Mouse (Mus musculus) limb, embryonic 11.5 days (tissue): ENCODE data around the gene Med11. TPM values are rescaled to one million over a fixed set of nuclear protein-coding genes. Genes with fewer than 3 reads are reported as not detected.
"Not testable (repeated sequence)": the region's sequence is repeated elsewhere in the genome, so short reads cannot be mapped to it uniquely, and the experiment has no call there.

Experiments
- ATAC-seq: fragments of 200-750 bp; cut with Nextera tagmentation; 2 replicates; pipeline ENCODE4 v1.8.0; 2017; ENCODE audit warnings: low read depth; ENCODE audit not compliant: insufficient number of reproducible peaks, low FRiP score, low TSS enrichment
- DNase-seq: peaks from one replicate; pipeline ENCODE4 v3.0.0-alpha.2; 2015; ENCODE audit warnings: low spot score
- H3K27ac ChIP-seq: fragments of 300-500 bp; sonication (generic); replicated peaks from 2 replicates; pipeline ENCODE4 v1.5.1; 2014; ENCODE audit warnings: low read depth, mild to moderate bottlenecking, low read length
- H3K27me3 ChIP-seq: fragments of 300-500 bp; sonication (generic); 2 replicates; pipeline ENCODE4 v1.6.1; 2014; ENCODE audit warnings: mild to moderate bottlenecking, low read length, mixed read lengths; ENCODE audit not compliant: control insufficient read depth, insufficient read depth
- H3K36me3 ChIP-seq: fragments of 300-500 bp; sonication (generic); 2 replicates; pipeline ENCODE4 v1.6.1; 2014; ENCODE audit warnings: mild to moderate bottlenecking, low read length, moderate library complexity, mixed read lengths; ENCODE audit not compliant: control insufficient read depth, insufficient read depth
- H3K4me1 ChIP-seq: fragments of 300-500 bp; sonication (generic); 2 replicates; pipeline ENCODE4 v1.6.1; 2014; ENCODE audit warnings: low read length, mixed read lengths; ENCODE audit not compliant: control insufficient read depth, insufficient read depth
- H3K4me2 ChIP-seq: fragments of 300-500 bp; sonication (generic); 2 replicates; pipeline ENCODE4 v1.6.1; 2014; ENCODE audit warnings: low read depth, mild to moderate bottlenecking, moderate library complexity; ENCODE audit not compliant: severe bottlenecking
- H3K4me3 ChIP-seq: fragments of 300-500 bp; sonication (generic); 2 replicates; pipeline ENCODE4 v1.5.1; 2014; ENCODE audit warnings: low read depth, low read length
- H3K9ac ChIP-seq: fragments of 300-500 bp; sonication (generic); 2 replicates; pipeline ENCODE4 v1.6.1; 2014; ENCODE audit warnings: mild to moderate bottlenecking, low read length
- H3K9me3 ChIP-seq: fragments of 300-500 bp; sonication (generic); 2 replicates; pipeline ENCODE4 v1.6.1; 2016; ENCODE audit warnings: low read length; ENCODE audit not compliant: control insufficient read depth
- WGBS: fragments of 180-500 bp; shearing (Covaris S2); extraction: QIAGEN DNeasy Blood & Tissue Kit; methylation state at CpG from one replicate; pipeline ENCODE4 v1.1.7; 2014; 5-methylcytosine and 5-hydroxymethylcytosine counted together
- polyA plus RNA-seq: library from polyadenylated mRNA; unstranded; fragments of >200 nt; fragmentation: Nextera tagmentation; extraction: Ambion mirVana; gene quantifications from 2 replicates; pipeline ENCODE4 v1.2.1, GENCODE M21; 2014

The Med11 gene
- polyA plus RNA-seq, 1 experiment from 2014 or later = 50.1 TPM

- H3K4me1 ChIP-seq, H3K4me2 ChIP-seq, H3K9ac ChIP-seq, H3K36me3 ChIP-seq, H3K27ac ChIP-seq, H3K9me3 ChIP-seq, H3K27me3 ChIP-seq, ATAC-seq, DNase-seq, H3K4me3 ChIP-seq: not testable (repeated sequence)
- 83% methylated on average over 6 of the region's 6 CpGs for WGBS
These were observed 25.1 kb upstream of the Med11 start for GRCm38 (mm10) chr11:70426598-70426997.

- peak overlapping the region; percentile 65; the same call in 1 of the 2 replicates for H3K4me3 ChIP-seq
- peak overlapping the region; percentile 82; the same call in 1 of the 2 replicates for H3K4me2 ChIP-seq
- 0 out of 2 replicates have a peak overlapping the region, but pooled peaks have one; percentile 62 for H3K9ac ChIP-seq
- DNase-seq (no peak), ATAC-seq (no peak)
- H3K27me3 ChIP-seq = no peaks in the 10 kb centered on the region
- H3K4me1 ChIP-seq = peaks cover 10% of the 10 kb centered on the region
- WGBS = 36% methylated on average over 5 of the region's 5 CpGs
- peaks cover under 1% of the 10 kb centered on the region; the same call in 1 of the 2 replicates for H3K36me3 ChIP-seq
- no peak overlapping the region for H3K27ac ChIP-seq
- no peaks in the 10 kb centered on the region for H3K9me3 ChIP-seq
These were observed 20.1 kb upstream of the Med11 start for GRCm38 (mm10) chr11:70431574-70431973.

GRCm38 (mm10) chr11:70432048-70432894, 19.4 kb upstream of the Med11 start, which contains the start of gene Arrb2:
Gene Arrb2 (plus strand): TSS chr11:70432635.
- Histone ChIP-seq H3K4me2 (peak within 1 kb of the TSS; percentile 82), H3K27me3 (no peaks in the 10 kb centered on the region), H3K27ac (peak within 1 kb of the TSS; percentile 50; the same call in 1 of the 2 replicates), H3K36me3 (peaks cover 4% of the 10 kb centered on the region; the same call in 1 of the 2 replicates), H3K9me3 (no peaks in the 10 kb centered on the region), H3K4me1 (peaks cover 10% of the 10 kb centered on the region), H3K4me3 (peak within 1 kb of the TSS; percentile 65), H3K9ac (peak within 1 kb of the TSS; percentile 68)
- peak; percentile 91 for ATAC-seq
- WGBS = under 1% methylated on average over 70 of the region's 75 CpGs
- peak; percentile 99 for DNase-seq

- DNase-seq = peak; percentile 60
These were observed 18.7 kb upstream of the Med11 start for GRCm38 (mm10) chr11:70432895-70433568.

GRCm38 (mm10) chr11:70433569-70433943, 18.2 kb upstream of the Med11 start:
- peaks cover 10% of the 10 kb centered on the region for H3K4me1 ChIP-seq
- H3K9me3 ChIP-seq = no peaks in the 10 kb centered on the region
- peaks cover 8% of the 10 kb centered on the region; the same call in 1 of the 2 replicates for H3K36me3 ChIP-seq
- no peak overlapping the region for H3K9ac ChIP-seq
- no peak for ATAC-seq
- 53% methylated on average over 1 of the region's 1 CpGs for WGBS
- no peaks in the 10 kb centered on the region for H3K27me3 ChIP-seq
- no peak for DNase-seq
- peak overlapping the region; percentile 65 for H3K4me3 ChIP-seq
- H3K27ac ChIP-seq = no peak overlapping the region
- peak overlapping the region; percentile 82 for H3K4me2 ChIP-seq

More at GRCm38 (mm10) chr11:70432895-70433568, 18.7 kb upstream of the Med11 start:
- H3K4me1 ChIP-seq = peaks cover 10% of the 10 kb centered on the region
- H3K9me3 ChIP-seq = no peaks in the 10 kb centered on the region
- H3K4me3 ChIP-seq = peak overlapping the region; percentile 65
- 11% methylated on average over 15 of the region's 15 CpGs for WGBS
- 0 out of 2 replicates have a peak overlapping the region, but pooled peaks have one; percentile 10 for H3K27ac ChIP-seq
- peak; percentile 34 for ATAC-seq
- peaks cover 6% of the 10 kb centered on the region; the same call in 1 of the 2 replicates for H3K36me3 ChIP-seq
- H3K27me3 ChIP-seq = no peaks in the 10 kb centered on the region
- peak overlapping the region; percentile 68 for H3K9ac ChIP-seq
- H3K4me2 ChIP-seq = peak overlapping the region; percentile 82

GRCm38 (mm10) chr11:70433951-70434350, 17.8 kb upstream of the Med11 start:
- no peak overlapping the region for H3K4me2 ChIP-seq
- H3K9ac ChIP-seq = no peak overlapping the region
- peaks cover 9% of the 10 kb centered on the region; the same call in 1 of the 2 replicates for H3K36me3 ChIP-seq
- H3K27ac ChIP-seq = no peak overlapping the region
- DNase-seq (no peak), ATAC-seq (no peak)
- H3K9me3 ChIP-seq = no peaks in the 10 kb centered on the region
- peaks cover 10% of the 10 kb centered on the region for H3K4me1 ChIP-seq
- H3K4me3 ChIP-seq = no peak overlapping the region
- WGBS = 80% methylated on average over 3 of the region's 3 CpGs
- H3K27me3 ChIP-seq = no peaks in the 10 kb centered on the region

GRCm38 (mm10) chr11:70435476-70435875, 16.2 kb upstream of the Med11 start:
- no peak overlapping the region for H3K4me2 ChIP-seq
- H3K9ac ChIP-seq = no peak overlapping the region
- H3K4me1 ChIP-seq = peaks cover 10% of the 10 kb centered on the region
- no peak overlapping the region for H3K27ac ChIP-seq
- peaks cover 12% of the 10 kb centered on the region; the same call in 1 of the 2 replicates for H3K36me3 ChIP-seq
- no peak for ATAC-seq
- no peak overlapping the region for H3K4me3 ChIP-seq
- no peak for DNase-seq
- H3K9me3 ChIP-seq = no peaks in the 10 kb centered on the region
- no peaks in the 10 kb centered on the region for H3K27me3 ChIP-seq
- 78% methylated on average over 5 of the region's 5 CpGs for WGBS

GRCm38 (mm10) chr11:70437426-70437825, 14.3 kb upstream of the Med11 start:
- Histone ChIP-seq H3K9me3 (no peaks in the 10 kb centered on the region), H3K27me3 (no peaks in the 10 kb centered on the region), H3K4me3 (no peak overlapping the region), H3K4me1 (peaks cover 10% of the 10 kb centered on the region), H3K36me3 (peaks cover 12% of the 10 kb centered on the region; the same call in 1 of the 2 replicates), H3K4me2 (no peak overlapping the region), H3K27ac (no peak overlapping the region), H3K9ac (no peak overlapping the region)
- DNase-seq (no peak), ATAC-seq (no peak)
- WGBS = 83% methylated on average over 6 of the region's 6 CpGs
